8 mouse cellular contexts compared by ENCODE assay signal in the genomic region with DNA sequence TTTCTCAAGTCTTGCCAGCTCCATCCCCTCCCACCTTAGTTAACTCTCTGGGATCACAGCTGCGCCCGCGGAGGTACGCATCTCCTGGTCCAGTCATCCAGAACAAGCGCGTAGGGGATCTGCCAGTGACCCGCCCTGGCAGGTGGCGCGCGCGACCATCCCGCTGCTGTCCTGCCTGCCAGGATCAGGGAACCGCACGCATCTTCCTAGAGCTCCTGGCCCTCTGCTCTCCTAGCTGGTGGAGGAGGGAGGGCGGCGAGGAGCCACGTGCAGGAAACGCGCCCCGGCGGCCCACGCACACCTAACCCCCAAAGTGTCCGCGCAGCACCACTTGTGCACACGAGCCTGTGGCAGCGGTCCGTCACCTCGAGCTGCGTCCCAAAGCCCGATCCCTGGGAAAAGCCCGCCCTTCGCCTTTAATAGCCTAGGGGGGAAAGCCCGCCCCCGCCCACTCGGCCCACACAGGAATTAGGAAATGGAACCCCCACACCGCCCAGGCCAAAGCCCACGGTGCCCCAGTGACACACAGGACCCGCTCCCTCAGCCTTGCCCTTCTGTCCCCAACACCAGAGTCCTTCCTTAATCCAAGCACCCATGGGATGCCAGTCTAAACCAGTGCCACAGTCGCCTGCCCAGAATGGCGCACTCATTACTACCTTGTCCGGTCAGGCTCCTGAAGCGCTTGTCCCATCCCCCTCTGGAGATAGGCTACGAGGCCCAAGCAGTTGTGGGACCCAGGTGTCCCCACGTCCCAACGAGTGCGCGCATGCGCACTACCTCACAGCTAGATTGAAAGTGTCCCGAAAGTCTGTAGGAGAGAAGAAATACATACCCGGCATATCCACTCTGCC. TPM values are rescaled to one million over a fixed set of nuclear protein-coding genes. Genes with fewer than 3 reads are reported as not detected.
DNase-seq lines count a peak whose midpoint lies in the region; ATAC-seq and TF ChIP-seq lines count a peak whose summit lies in the region.

No protein-coding gene starts in this region.

- TF ChIP-seq POLR2A in bone marrow, adult 2 months (IDR thresholded peaks at IDR 0.05; ENCODE audit: borderline replicate concordance, control insufficient read depth, low read depth, low read length): no peak

- peaks cover 24% of the 10 kb centered on the region for H3K27me3 ChIP-seq in heart, embryonic 15.5 days
- H3K27me3 ChIP-seq in kidney, postnatal 0 days (ENCODE audit: insufficient read depth, low read length): no peaks in the 10 kb centered on the region

- peak overlapping the region; percentile 64 for H3K4me3 ChIP-seq in bone marrow, adult 2 months (replicated peaks; ENCODE audit: control insufficient read depth, low read depth, low read length)
- H3K4me3 ChIP-seq in heart, embryonic 15.5 days: peak overlapping the region; percentile 54
- peak overlapping the region; percentile 34 for H3K4me3 ChIP-seq in kidney, postnatal 0 days (replicated peaks; ENCODE audit: low read depth, low read length)

- H3K27ac ChIP-seq in bone marrow, adult 2 months (ENCODE audit: control insufficient read depth, insufficient read depth, low read depth, low read length, poor library complexity): no peak overlapping the region; the same call in 1 of the 2 replicates
- H3K27ac ChIP-seq in heart, embryonic 15.5 days: no peak overlapping the region
- H3K27ac ChIP-seq in kidney, postnatal 0 days: no peak overlapping the region

- no peaks in the 10 kb centered on the region; the same call in 1 of the 2 replicates for H3K4me1 ChIP-seq in bone marrow, adult 2 months (ENCODE audit: control insufficient read depth, insufficient read depth, low read length)
- peaks cover 7% of the 10 kb centered on the region; the same call in 1 of the 2 replicates for H3K4me1 ChIP-seq in heart, embryonic 15.5 days (replicated peaks)
- no peaks in the 10 kb centered on the region for H3K4me1 ChIP-seq in kidney, postnatal 0 days (replicated peaks; ENCODE audit: insufficient read depth, low read length)

- DNase-seq in CD8-positive naive resting alpha-beta T cell, adult 2 months (ENCODE audit: low read depth in 2 of 2, low spot score in 2 of 2): peak; percentile 30 to 34
- DNase-seq in kidney, postnatal 0 days (ENCODE audit: low spot score): no peak
- peak; percentile 2 for DNase-seq in lung, postnatal 36 days
- DNase-seq in spleen, postnatal 14 days (ENCODE audit: low spot score in 2 of 2): peak; percentile 1 to 7
- DNase-seq in layer of hippocampus, adult 9-11 months: no peak
- DNase-seq in right cerebral cortex, adult 18-20 months: no peak

- H3K4me2 ChIP-seq in heart, embryonic 15.5 days: peak overlapping the region; percentile 88
- H3K4me2 ChIP-seq in kidney, postnatal 0 days (ENCODE audit: low read length): peak overlapping the region; percentile 76

- 15% methylated on average over 45 of the region's 50 CpGs for WGBS in bone marrow, adult 2 months
- WGBS in heart, embryonic 15.5 days: 21% methylated on average over 50 of the region's 50 CpGs
- WGBS in kidney, postnatal 0 days: 32% methylated on average over 49 of the region's 50 CpGs

- H3K9me3 ChIP-seq in heart, embryonic 15.5 days (replicated peaks): no peaks in the 10 kb centered on the region
- no peaks in the 10 kb centered on the region for H3K9me3 ChIP-seq in kidney, postnatal 0 days (replicated peaks; ENCODE audit: low read length)

- ATAC-seq in heart, embryonic 15.5 days (replicated peaks; ENCODE audit: insufficient number of reproducible peaks, insufficient read depth, low FRiP score, low read depth): no peak
- ATAC-seq in kidney, postnatal 0 days (replicated peaks; ENCODE audit: low FRiP score, low read depth): peak; percentile 40; the same call in 1 of the 2 replicates

- no peaks in the 10 kb centered on the region for H3K36me3 ChIP-seq in heart, embryonic 15.5 days
- no peaks in the 10 kb centered on the region for H3K36me3 ChIP-seq in kidney, postnatal 0 days (ENCODE audit: insufficient read depth, low read length)

- TF ChIP-seq CTCF in bone marrow, adult 2 months (IDR thresholded peaks at IDR 0.05; ENCODE audit: control insufficient read depth, insufficient read depth, low read length): no peak
- TF ChIP-seq CTCF in kidney, postnatal 0 days (IDR thresholded peaks at IDR 0.05; ENCODE audit: low read depth): no peak

- peak overlapping the region; percentile 23; the same call in 1 of the 2 replicates for H3K9ac ChIP-seq in heart, embryonic 15.5 days
- H3K9ac ChIP-seq in kidney, postnatal 0 days (ENCODE audit: low read depth, low read length): peak overlapping the region; percentile 46; the same call in 1 of the 2 replicates

RNA-seq across cellular contexts. Expression of a gene that starts 46.6 kb away (rescaled TPM):
- not detected in 2 replicates for polyA plus RNA-seq in bone marrow, adult 2 months (2011; ENCODE audit: insufficient read depth, insufficient read length, low replicate concordance, missing spikeins)
- 0.39 and 0.52 TPM in 2 replicates for polyA plus RNA-seq in heart, embryonic 15.5 days (2015; fragmentation: Nextera tagmentation; extraction: Ambion mirVana)
- polyA plus RNA-seq in kidney, postnatal 0 days (2015; fragmentation: Nextera tagmentation; extraction: Ambion mirVana): 11.4 and 12.4 TPM in 2 replicates

Comparison
In these comparisons a context has a peak if more than half of its experiments do, and no peak if none do; other contexts are left out.
1. DNase-seq: peak in CD8-positive naive resting alpha-beta T cell, adult 2 months (2 of 2), lung, postnatal 36 days (single experiment) and spleen, postnatal 14 days (2 of 2); none in kidney, postnatal 0 days (single experiment), layer of hippocampus, adult 9-11 months (single experiment) and right cerebral cortex, adult 18-20 months (single experiment).
2. Peak in every context shown above with its lines, with median percentiles within 50 percentile points of each other: H3K4me3 ChIP-seq.